Mouse (Mus musculus): Measurements from ENCODE around the gene Axl.
A peak's percentile ranks its signal among the peaks of the same experiment; 100 is the strongest.

Axl gene

GRCm38 (mm10) chr7:25709961-25710360, 78.5 kb downstream of the Axl start:
- DNase-seq: peak in 1 of 2 experiments; percentile 25

- peak in 1 of 2 experiments; percentile 19 for DNase-seq
Measured at GRCm38 (mm10) chr7:25707581-25708292, 80.8 kb downstream of the Axl start.
